ENCODE assay signal across 8 mouse cellular contexts in the genomic region with DNA sequence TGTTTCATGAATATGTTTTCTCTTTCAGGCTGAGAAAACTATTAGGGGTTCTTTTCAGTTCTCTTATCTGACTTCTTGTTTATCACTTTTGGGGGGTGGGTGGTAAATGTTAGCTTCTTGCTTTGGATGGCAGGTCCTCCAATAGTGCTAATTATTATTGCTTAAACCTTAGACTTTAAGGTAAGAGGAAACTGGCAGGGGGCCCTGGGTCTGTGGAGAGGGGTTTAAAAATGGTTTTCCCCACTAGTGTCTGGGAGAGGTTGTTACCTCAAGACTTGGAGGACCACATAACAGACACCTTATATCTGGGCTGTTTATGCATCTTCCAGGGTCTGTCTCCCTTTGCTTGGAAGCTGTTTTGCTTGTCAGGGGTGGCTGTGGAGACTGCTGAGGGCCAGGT. TPM values are rescaled to one million over a fixed set of nuclear protein-coding genes. Genes with fewer than 3 reads are reported as not detected.
A peak's percentile ranks its signal among the peaks of the same experiment; 100 is the strongest.
DNase-seq lines count a peak whose midpoint lies in the region; ATAC-seq lines count a peak whose summit lies in the region.

No protein-coding gene starts in this region.

- H3K4me1 ChIP-seq in lung, embryonic 16.5 days (replicated peaks; ENCODE audit: control insufficient read depth, insufficient read depth, low read length): peaks cover 37% of the 10 kb centered on the region
- peaks cover 71% of the 10 kb centered on the region for H3K4me1 ChIP-seq in limb, embryonic 15.5 days
- peaks cover 47% of the 10 kb centered on the region for H3K4me1 ChIP-seq in stomach, embryonic 16.5 days (ENCODE audit: control insufficient read depth, insufficient read depth, low read length)

- DNase-seq in cerebellum, adult 9-10 months: peak; percentile 60
- no peak for DNase-seq in cerebellum, adult 8-10 months
- no peak for DNase-seq in lung, postnatal 25 days (ENCODE audit: low spot score)
- no peak for DNase-seq in urinary bladder, postnatal 14 days (ENCODE audit: low spot score)
- no peak for DNase-seq in adrenal gland, postnatal 10 days

- H3K9ac ChIP-seq in lung, embryonic 16.5 days (ENCODE audit: low read length): peak overlapping the region; percentile 51; the same call in 1 of the 2 replicates
- no peak overlapping the region for H3K9ac ChIP-seq in limb, embryonic 15.5 days
- H3K9ac ChIP-seq in stomach, embryonic 16.5 days (ENCODE audit: low read length): peak overlapping the region; percentile 11; the same call in 1 of the 2 replicates

- H3K4me2 ChIP-seq in lung, embryonic 16.5 days (ENCODE audit: low read depth, low read length): peak overlapping the region; percentile 83
- H3K4me2 ChIP-seq in limb, embryonic 15.5 days: peak overlapping the region; percentile 76; the same call in 1 of the 2 replicates
- H3K4me2 ChIP-seq in stomach, embryonic 16.5 days (ENCODE audit: low read depth, low read length): peak overlapping the region; percentile 92

- peaks cover 13% of the 10 kb centered on the region for H3K36me3 ChIP-seq in lung, embryonic 16.5 days (ENCODE audit: control insufficient read depth, insufficient read depth, low read length)
- H3K36me3 ChIP-seq in limb, embryonic 15.5 days: peaks cover 33% of the 10 kb centered on the region
- H3K36me3 ChIP-seq in stomach, embryonic 16.5 days (ENCODE audit: control insufficient read depth, insufficient read depth, low read length): no peaks in the 10 kb centered on the region

- ATAC-seq in lung, embryonic 16.5 days (ENCODE audit: low read depth): no peak
- ATAC-seq in limb, embryonic 15.5 days (ENCODE audit: insufficient number of reproducible peaks, low FRiP score, low TSS enrichment, low read depth): no peak
- ATAC-seq in stomach, embryonic 16.5 days (ENCODE audit: insufficient read depth, low FRiP score): no peak

- H3K9me3 ChIP-seq in lung, embryonic 16.5 days (ENCODE audit: control insufficient read depth, low read length): no peaks in the 10 kb centered on the region
- no peaks in the 10 kb centered on the region for H3K9me3 ChIP-seq in limb, embryonic 15.5 days
- no peaks in the 10 kb centered on the region for H3K9me3 ChIP-seq in stomach, embryonic 16.5 days (replicated peaks; ENCODE audit: control insufficient read depth, low read length)

- no peak overlapping the region for H3K4me3 ChIP-seq in lung, embryonic 16.5 days (ENCODE audit: low read length)
- H3K4me3 ChIP-seq in limb, embryonic 15.5 days: peak overlapping the region; percentile 92
- H3K4me3 ChIP-seq in stomach, embryonic 16.5 days (replicated peaks; ENCODE audit: low read length): peak overlapping the region; percentile 89; the same call in 1 of the 2 replicates

- no peaks in the 10 kb centered on the region for H3K27me3 ChIP-seq in lung, embryonic 16.5 days (ENCODE audit: control insufficient read depth, insufficient read depth, low read depth, low read length)
- H3K27me3 ChIP-seq in limb, embryonic 15.5 days: no peaks in the 10 kb centered on the region
- H3K27me3 ChIP-seq in stomach, embryonic 16.5 days (ENCODE audit: control insufficient read depth, insufficient read depth, low read length): no peaks in the 10 kb centered on the region

- H3K27ac ChIP-seq in lung, embryonic 16.5 days (ENCODE audit: low read length): no peak overlapping the region
- H3K27ac ChIP-seq in limb, embryonic 15.5 days: no peak overlapping the region
- H3K27ac ChIP-seq in stomach, embryonic 16.5 days (ENCODE audit: low read length): no peak overlapping the region

RNA-seq across cellular contexts. Expression of a gene that starts 2.6 kb away (rescaled TPM):
- polyA plus RNA-seq in lung, embryonic 16.5 days (2015; fragmentation: Nextera tagmentation; extraction: Ambion mirVana): 50.7 and 53.0 TPM in 2 replicates
- 42.3 and 44.8 TPM in 2 replicates for polyA plus RNA-seq in limb, embryonic 15.5 days (2015; fragmentation: Nextera tagmentation; extraction: Ambion mirVana)
- 35.9 and 36.4 TPM in 2 replicates for polyA plus RNA-seq in stomach, embryonic 16.5 days (2015; fragmentation: Nextera tagmentation; extraction: Ambion mirVana)
- 10 to 100 TPM; 14.0 to 21.3 TPM for total RNA-seq in adrenal gland, postnatal 10 days (2021)

RNA-seq across cellular contexts. Expression of a gene that starts 7.4 kb away (rescaled TPM):
- not detected in 2 replicates for polyA plus RNA-seq in lung, embryonic 16.5 days (2015; fragmentation: Nextera tagmentation; extraction: Ambion mirVana)
- 0.17 TPM in 1 of 2 replicates, not detected in the other for polyA plus RNA-seq in limb, embryonic 15.5 days (2015; fragmentation: Nextera tagmentation; extraction: Ambion mirVana)
- 0.19 and 0.40 TPM in 2 replicates for polyA plus RNA-seq in stomach, embryonic 16.5 days (2015; fragmentation: Nextera tagmentation; extraction: Ambion mirVana)
- 1 to 10 TPM; 2.3 to 4.6 TPM for total RNA-seq in adrenal gland, postnatal 10 days (2021)

RNA-seq across cellular contexts. Expression of a gene that starts 44.6 kb away (rescaled TPM):
- polyA plus RNA-seq in lung, embryonic 16.5 days (2015; fragmentation: Nextera tagmentation; extraction: Ambion mirVana): 10.4 and 10.7 TPM in 2 replicates
- 24.5 and 27.4 TPM in 2 replicates for polyA plus RNA-seq in limb, embryonic 15.5 days (2015; fragmentation: Nextera tagmentation; extraction: Ambion mirVana)
- polyA plus RNA-seq in stomach, embryonic 16.5 days (2015; fragmentation: Nextera tagmentation; extraction: Ambion mirVana): 19.8 and 20.0 TPM in 2 replicates
- 10 to 100 TPM; 32.0 to 47.2 TPM for total RNA-seq in adrenal gland, postnatal 10 days (2021)
